Mouse (Mus musculus) midbrain, embryonic 12.5 days (tissue): ENCODE results near the gene Pde10a. TPM values are rescaled to one million over a fixed set of nuclear protein-coding genes. Genes with fewer than 3 reads are reported as not detected.

ENCODE experiments used
- ATAC-seq: fragments of 200-750 bp; cut with Nextera tagmentation; 2 replicates; pipeline ENCODE4 v1.8.0; 2017; ENCODE audit warnings: low read depth, moderate TSS enrichment, moderate library complexity; ENCODE audit not compliant: low FRiP score
- H3K27ac ChIP-seq: fragments of 300-500 bp; sonication (generic); replicated peaks from 2 replicates; pipeline ENCODE4 v1.5.1; 2016; ENCODE audit warnings: mild to moderate bottlenecking
- H3K27me3 ChIP-seq: fragments of 300-500 bp; sonication (generic); 2 replicates; pipeline ENCODE4 v1.6.1; 2016; ENCODE audit warnings: mild to moderate bottlenecking
- H3K36me3 ChIP-seq: fragments of 300-500 bp; sonication (generic); 2 replicates; pipeline ENCODE4 v1.6.1; 2016
- H3K4me1 ChIP-seq: fragments of 300-500 bp; sonication (generic); 2 replicates; pipeline ENCODE4 v1.6.1; 2016
- H3K4me2 ChIP-seq: fragments of 300-500 bp; sonication (generic); replicated peaks from 2 replicates; pipeline ENCODE4 v1.6.1; 2016; ENCODE audit warnings: mild to moderate bottlenecking, moderate library complexity
- H3K4me3 ChIP-seq: fragments of 300-500 bp; sonication (generic); 2 replicates; pipeline ENCODE4 v1.5.1; 2016; ENCODE audit warnings: mild to moderate bottlenecking
- H3K9ac ChIP-seq: fragments of 300-500 bp; sonication (generic); replicated peaks from 2 replicates; pipeline ENCODE4 v1.6.1; 2016; ENCODE audit warnings: mild to moderate bottlenecking, moderate library complexity
- H3K9me3 ChIP-seq: fragments of 300-500 bp; sonication (generic); 2 replicates; pipeline ENCODE4 v1.6.1; 2016; ENCODE audit warnings: mild to moderate bottlenecking
- WGBS: fragments of 180-500 bp; shearing (Covaris S2); methylation state at CpG from one replicate; pipeline ENCODE4 v1.1.7; 2016; 5-methylcytosine and 5-hydroxymethylcytosine counted together
- polyA plus RNA-seq: library from polyadenylated mRNA; unstranded; fragments of >200 nt; fragmentation: Nextera tagmentation; extraction: Ambion mirVana; gene quantifications from 2 replicates; pipeline ENCODE4 v1.2.1, GENCODE M21; 2016

Gene Pde10a
- polyA plus RNA-seq, 1 experiment from 2014 or later, result 9.9 TPM

- WGBS, result 89% methylated on average over 3 of the region's 3 CpGs
- Histone ChIP-seq H3K36me3 (no peaks in the 10 kb centered on the region), H3K9ac (no peak overlapping the region), H3K4me2 (no peak overlapping the region), H3K27me3 (no peaks in the 10 kb centered on the region), H3K4me1 (no peaks in the 10 kb centered on the region), H3K27ac (no peak overlapping the region), H3K9me3 (no peaks in the 10 kb centered on the region), H3K4me3 (no peak overlapping the region)
- ATAC-seq, result no peak
Observed at GRCm38 (mm10) chr17:8774301-8774700, 249.1 kb downstream of the Pde10a start.

- H3K4me3 ChIP-seq, result no peak overlapping the region
- H3K36me3 ChIP-seq, result no peaks in the 10 kb centered on the region
- H3K27me3 ChIP-seq, result no peaks in the 10 kb centered on the region
- no peak overlapping the region for H3K27ac ChIP-seq
- no peaks in the 10 kb centered on the region for H3K9me3 ChIP-seq
- 83% methylated on average over 11 of the region's 11 CpGs for WGBS
- no peaks in the 10 kb centered on the region for H3K4me1 ChIP-seq
- H3K4me2 ChIP-seq, result no peak overlapping the region
- ATAC-seq, result no peak
- H3K9ac ChIP-seq, result no peak overlapping the region
Observed at GRCm38 (mm10) chr17:8775571-8776161, 250.5 kb downstream of the Pde10a start.

- Histone ChIP-seq H3K27me3 (no peaks in the 10 kb centered on the region), H3K4me2 (no peak overlapping the region), H3K9me3 (no peaks in the 10 kb centered on the region), H3K27ac (no peak overlapping the region), H3K4me1 (no peaks in the 10 kb centered on the region), H3K9ac (no peak overlapping the region), H3K36me3 (no peaks in the 10 kb centered on the region), H3K4me3 (no peak overlapping the region)
- WGBS, result 92% methylated on average over 6 of the region's 6 CpGs
- ATAC-seq, result no peak
Observed at GRCm38 (mm10) chr17:8777710-8778109, 252.5 kb downstream of the Pde10a start.

GRCm38 (mm10) chr17:8778839-8779238, 253.7 kb downstream of the Pde10a start:
- H3K4me2 ChIP-seq, result no peak overlapping the region
- ATAC-seq, result no peak
- 70% methylated on average over 5 of the region's 5 CpGs for WGBS
- H3K36me3 ChIP-seq, result no peaks in the 10 kb centered on the region
- no peaks in the 10 kb centered on the region for H3K27me3 ChIP-seq
- no peak overlapping the region for H3K4me3 ChIP-seq
- no peak overlapping the region for H3K27ac ChIP-seq
- no peak overlapping the region for H3K9ac ChIP-seq
- no peaks in the 10 kb centered on the region for H3K9me3 ChIP-seq
- no peaks in the 10 kb centered on the region for H3K4me1 ChIP-seq

- H3K9me3 ChIP-seq, result no peaks in the 10 kb centered on the region
- no peak overlapping the region for H3K4me2 ChIP-seq
- H3K27ac ChIP-seq, result no peak overlapping the region
- H3K9ac ChIP-seq, result no peak overlapping the region
- ATAC-seq, result no peak
- H3K4me3 ChIP-seq, result no peak overlapping the region
- no peaks in the 10 kb centered on the region for H3K36me3 ChIP-seq
- 83% methylated on average over 4 of the region's 4 CpGs for WGBS
- peaks cover 1% of the 10 kb centered on the region; the same call in 1 of the 2 replicates for H3K27me3 ChIP-seq
- no peaks in the 10 kb centered on the region for H3K4me1 ChIP-seq
Observed at GRCm38 (mm10) chr17:8780484-8780883, 255.3 kb downstream of the Pde10a start.

GRCm38 (mm10) chr17:8781040-8781439, 255.9 kb downstream of the Pde10a start:
- WGBS, result 88% methylated on average over 2 of the region's 2 CpGs

GRCm38 (mm10) chr17:8781576-8781975, 256.4 kb downstream of the Pde10a start:
- Histone ChIP-seq H3K4me3 (no peak overlapping the region), H3K4me1 (0 out of 2 replicates have a peak, but pooled peaks cover 2% of the 10 kb centered on the region), H3K27ac (no peak overlapping the region), H3K36me3 (no peaks in the 10 kb centered on the region), H3K4me2 (no peak overlapping the region), H3K9ac (no peak overlapping the region), H3K27me3 (peaks cover 3% of the 10 kb centered on the region; the same call in 1 of the 2 replicates), H3K9me3 (no peaks in the 10 kb centered on the region)
- ATAC-seq, result no peak
- WGBS, result 75% methylated on average over 1 of the region's 1 CpGs

More at GRCm38 (mm10) chr17:8781040-8781439, 255.9 kb downstream of the Pde10a start:
- Histone ChIP-seq H3K4me1 (0 out of 2 replicates have a peak, but pooled peaks cover 2% of the 10 kb centered on the region), H3K9me3 (no peaks in the 10 kb centered on the region), H3K27ac (no peak overlapping the region), H3K36me3 (no peaks in the 10 kb centered on the region), H3K27me3 (peaks cover 3% of the 10 kb centered on the region; the same call in 1 of the 2 replicates), H3K9ac (no peak overlapping the region), H3K4me2 (no peak overlapping the region), H3K4me3 (no peak overlapping the region)
- no peak for ATAC-seq

- 69% methylated on average over 6 of the region's 6 CpGs for whole genome bisulfite sequencing
- no peak overlapping the region for H3K4me2 ChIP-seq
- H3K4me3 ChIP-seq, result no peak overlapping the region
- peaks cover 10% of the 10 kb centered on the region; the same call in 1 of the 2 replicates for H3K27me3 ChIP-seq
- no peak overlapping the region for H3K9ac ChIP-seq
- no peak overlapping the region for H3K27ac ChIP-seq
- peaks cover 6% of the 10 kb centered on the region; the same call in 1 of the 2 replicates for H3K4me1 ChIP-seq
- H3K36me3 ChIP-seq, result no peaks in the 10 kb centered on the region
- ATAC-seq, result no peak
- H3K9me3 ChIP-seq, result no peaks in the 10 kb centered on the region
Observed at GRCm38 (mm10) chr17:8785908-8786307, 260.7 kb downstream of the Pde10a start.

GRCm38 (mm10) chr17:8786484-8786883, 261.3 kb downstream of the Pde10a start:
- Histone ChIP-seq H3K27me3 (peaks cover 10% of the 10 kb centered on the region; the same call in 1 of the 2 replicates), H3K9ac (no peak overlapping the region), H3K4me2 (no peak overlapping the region), H3K4me1 (peaks cover 6% of the 10 kb centered on the region; the same call in 1 of the 2 replicates), H3K27ac (no peak overlapping the region), H3K9me3 (no peaks in the 10 kb centered on the region), H3K4me3 (no peak overlapping the region), H3K36me3 (no peaks in the 10 kb centered on the region)
- no peak for ATAC-seq
- 89% methylated on average over 4 of the region's 4 CpGs for whole genome bisulfite sequencing

- Histone ChIP-seq H3K9ac (no peak overlapping the region), H3K4me2 (no peak overlapping the region), H3K36me3 (no peaks in the 10 kb centered on the region), H3K27ac (no peak overlapping the region), H3K4me1 (peaks cover 6% of the 10 kb centered on the region; the same call in 1 of the 2 replicates), H3K9me3 (no peaks in the 10 kb centered on the region), H3K4me3 (no peak overlapping the region), H3K27me3 (peaks cover 16% of the 10 kb centered on the region; the same call in 1 of the 2 replicates)
- no peak for ATAC-seq
- 53% methylated on average over 8 of the region's 8 CpGs for WGBS
Observed at GRCm38 (mm10) chr17:8787762-8788161, 262.6 kb downstream of the Pde10a start.

GRCm38 (mm10) chr17:8791561-8791960, 266.4 kb downstream of the Pde10a start:
- no peak overlapping the region for H3K4me2 ChIP-seq
- H3K27me3 ChIP-seq, result peaks cover 22% of the 10 kb centered on the region
- H3K9me3 ChIP-seq, result no peaks in the 10 kb centered on the region
- H3K36me3 ChIP-seq, result no peaks in the 10 kb centered on the region
- H3K27ac ChIP-seq, result no peak overlapping the region
- ATAC-seq, result no peak
- WGBS, result 76% methylated on average over 4 of the region's 4 CpGs
- H3K4me1 ChIP-seq, result peaks cover 4% of the 10 kb centered on the region; the same call in 1 of the 2 replicates
- H3K4me3 ChIP-seq, result no peak overlapping the region
- no peak overlapping the region for H3K9ac ChIP-seq

- no peak overlapping the region for H3K27ac ChIP-seq
- no peaks in the 10 kb centered on the region for H3K9me3 ChIP-seq
- H3K9ac ChIP-seq, result no peak overlapping the region
- 81% methylated on average over 7 of the region's 7 CpGs for WGBS
- no peak overlapping the region for H3K4me3 ChIP-seq
- H3K27me3 ChIP-seq, result peaks cover 22% of the 10 kb centered on the region
- peaks cover 1% of the 10 kb centered on the region; the same call in 1 of the 2 replicates for H3K4me1 ChIP-seq
- no peak overlapping the region for H3K4me2 ChIP-seq
- no peaks in the 10 kb centered on the region for H3K36me3 ChIP-seq
- no peak for ATAC-seq
Observed at GRCm38 (mm10) chr17:8792611-8793010, 267.4 kb downstream of the Pde10a start.
